Mouse (Mus musculus) E14TG2a.4 (cell line): ENCODE data around the gene Wdr34.

Source experiments
- H3K27me3 ChIP-seq: 2 replicates; pipeline ENCODE4 v1.6.1; 2014; ENCODE audit warnings: low read length, control low read depth; ENCODE audit not compliant: insufficient read depth
- H3K36me3 ChIP-seq: 2 replicates; pipeline ENCODE4 v1.6.1; 2014; ENCODE audit warnings: low read length, control low read depth; ENCODE audit not compliant: insufficient read depth
- H3K4me1 ChIP-seq: replicated peaks from 2 replicates; pipeline ENCODE4 v1.6.1; 2014; ENCODE audit warnings: low read depth, low read length, control low read depth
- H3K4me3 ChIP-seq: replicated peaks from 2 replicates; pipeline ENCODE4 v1.5.1; 2014; ENCODE audit warnings: mild to moderate bottlenecking, low read length
- H3K9me3 ChIP-seq: 2 replicates; pipeline ENCODE4 v1.6.1; 2014; ENCODE audit warnings: low read length, control low read depth
- CTCF ChIP-seq: conservative IDR thresholded peaks from 2 replicates; pipeline ENCODE4 v1.5.1; 2014; ENCODE audit warnings: low read length
- NANOG ChIP-seq: IDR thresholded peaks from 2 replicates; pipeline ENCODE4 v1.6.1; 2014; ENCODE audit warnings: borderline replicate concordance, low read length, mixed read lengths
- POU5F1 ChIP-seq: IDR thresholded peaks from 2 replicates; pipeline ENCODE4 v1.6.1; 2014; ENCODE audit warnings: low read length, borderline replicate concordance

Wdr34 gene

GRCm38 (mm10) chr2:30084113-30084512 lies 35.4 kb upstream of the Wdr34 start:
- no peak for TF ChIP-seq NANOG
- no peak for TF ChIP-seq CTCF
- TF ChIP-seq POU5F1, result no peak
- H3K4me1 ChIP-seq, result peaks cover 66% of the 10 kb centered on the region
- no peak overlapping the region for H3K4me3 ChIP-seq
- H3K9me3 ChIP-seq, result no peaks in the 10 kb centered on the region
- peaks cover 5% of the 10 kb centered on the region; the same call in 1 of the 2 replicates for H3K27me3 ChIP-seq
- H3K36me3 ChIP-seq, result peaks cover 52% of the 10 kb centered on the region

GRCm38 (mm10) chr2:30080181-30080800 lies 31.6 kb upstream of the Wdr34 start:
- Histone ChIP-seq H3K4me1 (peaks cover 62% of the 10 kb centered on the region), H3K9me3 (no peaks in the 10 kb centered on the region), H3K4me3 (peak overlapping the region; percentile 91), H3K27me3 (peaks cover 5% of the 10 kb centered on the region; the same call in 1 of the 2 replicates), H3K36me3 (peaks cover 29% of the 10 kb centered on the region)
- TF ChIP-seq POU5F1 (no peak), CTCF (no peak), NANOG (no peak)

- TF ChIP-seq NANOG (no peak), CTCF (no peak), POU5F1 (no peak)
- Histone ChIP-seq H3K36me3 (peaks cover 41% of the 10 kb centered on the region), H3K4me3 (peak overlapping the region; percentile 91)
These were observed 30.1 kb upstream of the Wdr34 start for GRCm38 (mm10) chr2:30078760-30079159.

GRCm38 (mm10) chr2:30078349-30078712 lies 29.6 kb upstream of the Wdr34 start:
- H3K4me1 ChIP-seq, result peaks cover 66% of the 10 kb centered on the region
- peak overlapping the region; percentile 91 for H3K4me3 ChIP-seq
- TF ChIP-seq POU5F1, result no peak
- TF ChIP-seq CTCF, result no peak
- TF ChIP-seq NANOG, result no peak
- peaks cover 45% of the 10 kb centered on the region for H3K36me3 ChIP-seq
- no peaks in the 10 kb centered on the region for H3K9me3 ChIP-seq
- H3K27me3 ChIP-seq, result peaks cover 5% of the 10 kb centered on the region; the same call in 1 of the 2 replicates

More at GRCm38 (mm10) chr2:30078760-30079159, 30.1 kb upstream of the Wdr34 start:
- Histone ChIP-seq H3K27me3 (peaks cover 5% of the 10 kb centered on the region; the same call in 1 of the 2 replicates), H3K9me3 (no peaks in the 10 kb centered on the region), H3K4me1 (peaks cover 62% of the 10 kb centered on the region)

GRCm38 (mm10) chr2:30077502-30078348 lies 29.0 kb upstream of the Wdr34 start, which contains the start of gene Pkn3:
TSS of gene Pkn3 (plus strand) at chr2:30077684.
- peak within 1 kb of the TSS; percentile 91 for H3K4me3 ChIP-seq
- H3K4me1 ChIP-seq, result peaks cover 72% of the 10 kb centered on the region
- no peaks in the 10 kb centered on the region for H3K9me3 ChIP-seq
- TF ChIP-seq NANOG, result no peak
- peak; percentile 49 for TF ChIP-seq CTCF
- no peak for TF ChIP-seq POU5F1
- peaks cover 5% of the 10 kb centered on the region; the same call in 1 of the 2 replicates for H3K27me3 ChIP-seq
- H3K36me3 ChIP-seq, result peaks cover 48% of the 10 kb centered on the region

- no peak for TF ChIP-seq POU5F1
- TF ChIP-seq NANOG, result no peak
- no peak for TF ChIP-seq CTCF
- Histone ChIP-seq H3K27me3 (peaks cover 5% of the 10 kb centered on the region; the same call in 1 of the 2 replicates), H3K4me3 (peak overlapping the region; percentile 91), H3K9me3 (no peaks in the 10 kb centered on the region), H3K4me1 (peaks cover 76% of the 10 kb centered on the region), H3K36me3 (peaks cover 48% of the 10 kb centered on the region)
These were observed 28.3 kb upstream of the Wdr34 start for GRCm38 (mm10) chr2:30076959-30077358.

GRCm38 (mm10) chr2:30076439-30076838 lies 27.8 kb upstream of the Wdr34 start:
- peaks cover 74% of the 10 kb centered on the region for H3K4me1 ChIP-seq
- H3K27me3 ChIP-seq, result peaks cover 5% of the 10 kb centered on the region; the same call in 1 of the 2 replicates
- H3K36me3 ChIP-seq, result peaks cover 46% of the 10 kb centered on the region
- TF ChIP-seq NANOG, result no peak
- TF ChIP-seq CTCF, result no peak
- no peak for TF ChIP-seq POU5F1
- H3K9me3 ChIP-seq, result no peaks in the 10 kb centered on the region
- no peak overlapping the region for H3K4me3 ChIP-seq

- no peaks in the 10 kb centered on the region for H3K9me3 ChIP-seq
- H3K4me1 ChIP-seq, result peaks cover 67% of the 10 kb centered on the region
- H3K27me3 ChIP-seq, result peaks cover 5% of the 10 kb centered on the region; the same call in 1 of the 2 replicates
- H3K36me3 ChIP-seq, result peaks cover 39% of the 10 kb centered on the region
- H3K4me3 ChIP-seq, result no peak overlapping the region
- no peak for TF ChIP-seq CTCF
- no peak for TF ChIP-seq POU5F1
- no peak for TF ChIP-seq NANOG
These were observed 26.9 kb upstream of the Wdr34 start for GRCm38 (mm10) chr2:30075625-30076024.
